Mouse (Mus musculus) effector memory CD4-positive, alpha-beta T cell, adult 5 months (primary cell): ENCODE results near the gene Fam183b. TPM values are rescaled to one million over a fixed set of nuclear protein-coding genes. Genes with fewer than 3 reads are reported as not detected.

Source experiments
- polyA plus RNA-seq: library from polyadenylated mRNA; unstranded; fragments of 100-300 nt; shearing (Covaris generic); gene quantifications from one replicate; pipeline ENCODE4 v1.2.1, GENCODE M21; 2017

The Fam183b gene
- polyA plus RNA-seq = not detected

DNA sequence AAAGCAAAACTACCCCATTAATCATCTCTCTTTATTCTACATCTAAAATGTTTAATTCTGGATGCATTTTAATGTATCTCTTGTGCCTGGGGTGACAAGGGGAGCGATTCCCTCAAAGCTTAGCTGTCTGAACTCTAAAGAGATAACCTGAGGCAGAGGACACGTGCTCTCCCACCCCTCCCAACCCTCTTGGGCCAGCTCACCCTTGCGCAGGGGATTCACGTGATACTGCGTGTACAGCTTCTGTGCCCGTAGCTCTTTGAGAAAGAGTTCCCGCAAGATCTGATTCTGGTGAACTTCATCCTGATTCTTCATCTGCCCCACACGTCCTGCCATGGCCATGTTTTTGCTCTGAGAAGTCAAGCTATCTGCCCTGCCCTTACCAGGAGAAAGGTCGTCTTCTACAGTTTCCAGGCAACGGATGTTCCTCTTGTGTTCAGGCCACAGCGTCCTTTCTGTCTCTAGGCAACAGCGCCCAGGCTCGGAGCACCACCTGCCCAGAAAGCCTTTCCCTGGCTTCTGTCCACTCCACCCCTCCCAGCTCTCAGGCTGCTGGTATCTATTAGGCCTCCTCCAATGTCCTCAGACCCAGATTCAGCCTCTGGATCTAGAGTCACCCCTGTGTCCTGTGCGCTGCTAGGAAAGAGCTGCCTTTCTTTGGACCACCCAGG is at the start of gene Fam183b:
Gene Fam183b, minus strand, starts transcription at position 403 of the 671 bp plus-strand sequence.

GRCm38 (mm10) chr11:58846919-58847461 is 45.2 kb upstream of the Fam183b start, which contains the start of gene Gm12258:
Gene Gm12258, plus strand, starts transcription at chr11:58847158.

DNA sequence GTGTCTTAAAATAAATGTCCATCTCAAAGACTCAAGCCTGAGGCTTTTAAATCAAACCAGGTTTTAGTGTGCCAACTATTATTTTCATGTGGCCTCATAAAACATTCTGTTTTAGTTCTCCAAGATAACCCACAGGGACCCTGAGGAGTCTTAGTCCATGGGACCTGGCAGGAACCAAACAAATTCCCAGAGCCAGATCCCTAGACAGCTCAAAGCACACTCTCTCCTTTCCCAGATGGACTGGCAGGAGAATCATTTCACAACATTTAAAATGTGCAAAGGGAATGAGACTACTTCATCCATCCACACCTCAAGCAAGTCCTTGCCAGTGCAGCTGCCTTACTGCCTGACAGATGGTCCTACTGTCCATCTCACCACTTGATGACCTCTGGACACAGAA is 37.2 kb upstream of the Fam183b start, which contains the start of gene Olfr311:
Gene Olfr311, plus strand, starts transcription at position 301 of the 400 bp plus-strand sequence.

GRCm38 (mm10) chr11:58828937-58829336 is 27.2 kb upstream of the Fam183b start, which contains the start of gene Olfr312:
Gene Olfr312, plus strand, starts transcription at chr11:58829237.

GRCm38 (mm10) chr11:58814700-58815099 is 12.9 kb upstream of the Fam183b start, which contains the start of gene Olfr313:
Gene Olfr313, plus strand, starts transcription at chr11:58815000.

GRCm38 (mm10) chr11:58782480-58783089 is 19.2 kb downstream of the Fam183b start, which contains the start of gene Olfr314:
Gene Olfr314, plus strand, starts transcription at chr11:58782952.

DNA sequence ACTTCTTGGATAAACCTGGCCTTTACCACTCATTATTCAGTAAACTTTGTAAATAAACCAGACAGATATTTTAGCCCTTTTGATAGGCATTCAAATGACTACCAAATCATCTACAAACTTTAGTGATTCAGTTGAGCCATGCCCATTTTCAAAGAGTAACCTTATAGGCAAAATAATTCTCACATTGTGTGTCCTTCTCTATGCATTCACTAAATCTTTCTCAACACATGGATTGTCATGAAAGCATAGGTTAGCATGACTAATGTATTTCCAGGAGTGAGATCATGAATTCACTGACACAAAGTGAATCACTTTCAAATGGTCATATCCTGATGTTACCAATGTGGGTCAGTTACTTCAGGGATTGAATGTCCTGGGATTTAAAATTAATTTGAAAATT is 28.9 kb downstream of the Fam183b start, which contains the start of gene Olfr315:
Gene Olfr315, plus strand, starts transcription at position 301 of the 400 bp plus-strand sequence.

GRCm38 (mm10) chr11:58752434-58752833 is 49.3 kb downstream of the Fam183b start, which contains the start of gene Olfr316:
Gene Olfr316, plus strand, starts transcription at chr11:58752734.

Other genes with a start within 250 kb of the Fam183b start
- gene Olfr328, start 246.3 kb downstream of the Fam183b start, polyA plus RNA-seq = 0.19 TPM
- gene Olfr224, start 231.4 kb downstream of the Fam183b start, polyA plus RNA-seq = not detected
- not detected for gene Olfr325, start 224.2 kb downstream of the Fam183b start, polyA plus RNA-seq
- not detected for gene Olfr324, start 206.8 kb downstream of the Fam183b start, polyA plus RNA-seq
- not detected for gene 2210407C18Rik, start 185.9 kb downstream of the Fam183b start, polyA plus RNA-seq
- not detected for gene Olfr323, start 171.5 kb downstream of the Fam183b start, polyA plus RNA-seq
- gene Trim58, start 161.5 kb downstream of the Fam183b start, polyA plus RNA-seq = not detected
- gene Olfr322, start 143.2 kb downstream of the Fam183b start, polyA plus RNA-seq = not detected
- gene Olfr320, start 120.9 kb downstream of the Fam183b start, polyA plus RNA-seq = not detected
- not detected for gene Olfr319, start 102.8 kb downstream of the Fam183b start, polyA plus RNA-seq
- gene Olfr318, start 77.9 kb downstream of the Fam183b start, polyA plus RNA-seq = not detected
- gene Olfr317, start 62.7 kb downstream of the Fam183b start, polyA plus RNA-seq = not detected
- gene Olfr316, start 49.2 kb downstream of the Fam183b start, polyA plus RNA-seq = not detected
- gene Olfr315, start 28.8 kb downstream of the Fam183b start, polyA plus RNA-seq = not detected
- gene Olfr314, start 19.0 kb downstream of the Fam183b start, polyA plus RNA-seq = not detected
- gene Olfr313, start 13.0 kb upstream of the Fam183b start, polyA plus RNA-seq = not detected
- 0.12 TPM for gene Olfr312, start 27.3 kb upstream of the Fam183b start, polyA plus RNA-seq
- gene Olfr311, start 37.3 kb upstream of the Fam183b start, polyA plus RNA-seq = not detected
- 1.7 TPM for gene Gm12258, start 45.2 kb upstream of the Fam183b start, polyA plus RNA-seq
- gene 2810021J22Rik, start 65.3 kb upstream of the Fam183b start, polyA plus RNA-seq = 3.0 TPM
- gene Zfp39, start 102.3 kb upstream of the Fam183b start, polyA plus RNA-seq = 3.0 TPM
- gene Btnl10, start 115.9 kb upstream of the Fam183b start, polyA plus RNA-seq = not detected
- 199 TPM for gene Rnf187, start 137.0 kb upstream of the Fam183b start, polyA plus RNA-seq
- 13.5 TPM for gene Hist3h2ba, start 147.0 kb upstream of the Fam183b start, polyA plus RNA-seq
- gene Hist3h2a, start 152.7 kb upstream of the Fam183b start, polyA plus RNA-seq = 23.4 TPM
- 0.30 TPM for gene Trim17, start 152.7 kb upstream of the Fam183b start, polyA plus RNA-seq
- gene Trim11, start 176.1 kb upstream of the Fam183b start, polyA plus RNA-seq = 35.4 TPM